Mouse (Mus musculus) midbrain, embryonic 10.5 days (tissue): ENCODE measurements around the gene 5730409E04Rik. TPM values are rescaled to one million over a fixed set of nuclear protein-coding genes. Genes with fewer than 3 reads are reported as not detected.

Source experiments
- DNase-seq: peaks from one replicate; pipeline ENCODE4 v3.0.0-alpha.2; 2017; ENCODE audit warnings: low spot score
- H3K27ac ChIP-seq: fragments of 300-500 bp; sonication (generic); replicated peaks from 2 replicates; pipeline ENCODE4 v1.5.1; 2016; ENCODE audit warnings: mild to moderate bottlenecking
- H3K27me3 ChIP-seq: fragments of 300-500 bp; sonication (generic); 2 replicates; pipeline ENCODE4 v1.6.1; 2016; ENCODE audit warnings: low read depth, mild to moderate bottlenecking; ENCODE audit not compliant: poor library complexity, severe bottlenecking
- H3K36me3 ChIP-seq: fragments of 300-500 bp; sonication (generic); 2 replicates; pipeline ENCODE4 v1.6.1; 2016; ENCODE audit warnings: mild to moderate bottlenecking, moderate library complexity
- H3K4me1 ChIP-seq: fragments of 300-500 bp; sonication (generic); 2 replicates; pipeline ENCODE4 v1.6.1; 2016
- H3K4me3 ChIP-seq: fragments of 300-500 bp; sonication (generic); 2 replicates; pipeline ENCODE4 v1.5.1; 2016; ENCODE audit warnings: mild to moderate bottlenecking, moderate library complexity
- H3K9me3 ChIP-seq: fragments of 300-500 bp; sonication (generic); replicated peaks from 2 replicates; pipeline ENCODE4 v1.6.1; 2016; ENCODE audit warnings: mild to moderate bottlenecking
- WGBS: fragments of 180-500 bp; shearing (Covaris S2); methylation state at CpG from one replicate; pipeline ENCODE4 v1.1.7; 2016; 5-methylcytosine and 5-hydroxymethylcytosine counted together
- polyA plus RNA-seq: library from polyadenylated mRNA; unstranded; fragments of >200 nt; fragmentation: Nextera tagmentation; extraction: Ambion mirVana; gene quantifications from 2 replicates; pipeline ENCODE4 v1.2.1, GENCODE M21; 2016

5730409E04Rik gene
- 1.0 and 1.4 TPM in 2 replicates for polyA plus RNA-seq

GRCm38 (mm10) chr4:126609606-126610181 is at the start of gene 5730409E04Rik:
5730409E04Rik (plus strand) TSS chr4:126609818.
- Histone ChIP-seq H3K27me3 (peaks cover 99% of the 10 kb centered on the region), H3K36me3 (no peaks in the 10 kb centered on the region), H3K27ac (peak within 1 kb of the TSS; percentile 84), H3K9me3 (no peaks in the 10 kb centered on the region), H3K4me3 (peak within 1 kb of the TSS; percentile 69), H3K4me1 (peaks cover 21% of the 10 kb centered on the region)
- 1% methylated on average over 48 of the region's 48 CpGs for WGBS
- DNase-seq, result peak; percentile 73

- Histone ChIP-seq H3K27me3 (no peaks in the 10 kb centered on the region), H3K36me3 (peaks cover 99% of the 10 kb centered on the region), H3K27ac (no peak overlapping the region), H3K9me3 (no peaks in the 10 kb centered on the region), H3K4me1 (no peaks in the 10 kb centered on the region), H3K4me3 (no peak overlapping the region)
- DNase-seq, result no peak
- WGBS, result 92% methylated on average over 6 of the region's 6 CpGs
Observed at GRCm38 (mm10) chr4:126563798-126564197, 45.8 kb upstream of the 5730409E04Rik start.

DNA sequence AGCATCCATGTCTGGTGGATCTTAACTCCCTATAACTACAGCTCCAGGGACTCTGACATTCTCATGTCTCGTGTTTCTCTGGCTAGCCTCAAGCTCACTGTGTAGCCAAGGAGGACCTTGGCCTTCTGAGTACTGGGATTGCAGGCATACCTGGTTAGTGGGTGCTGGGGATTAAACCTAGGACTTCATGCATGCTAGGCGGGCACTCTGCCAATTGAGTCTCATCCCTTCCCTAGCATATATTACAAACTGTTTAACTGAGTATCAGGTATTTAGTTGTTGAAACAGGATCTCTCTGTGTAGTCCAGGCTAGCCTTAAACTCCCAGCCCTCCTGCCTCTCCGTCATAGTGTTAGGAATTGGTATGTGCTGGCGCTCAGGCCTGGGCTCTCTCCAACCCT is 42.4 kb upstream of the 5730409E04Rik start:
- H3K4me1 ChIP-seq, result no peaks in the 10 kb centered on the region
- H3K4me3 ChIP-seq, result no peak overlapping the region
- H3K9me3 ChIP-seq, result no peaks in the 10 kb centered on the region
- WGBS, result 90% methylated on average over 4 of the region's 4 CpGs
- peaks cover 100% of the 10 kb centered on the region for H3K36me3 ChIP-seq
- DNase-seq, result no peak
- H3K27me3 ChIP-seq, result no peaks in the 10 kb centered on the region
- no peak overlapping the region for H3K27ac ChIP-seq

GRCm38 (mm10) chr4:126569783-126570182 is 39.8 kb upstream of the 5730409E04Rik start:
- H3K27me3 ChIP-seq, result no peaks in the 10 kb centered on the region
- WGBS, result 92% methylated on average over 3 of the region's 3 CpGs
- no peaks in the 10 kb centered on the region for H3K4me1 ChIP-seq
- no peak overlapping the region for H3K4me3 ChIP-seq
- no peak overlapping the region for H3K27ac ChIP-seq
- H3K36me3 ChIP-seq, result peaks cover 100% of the 10 kb centered on the region
- no peak for DNase-seq
- H3K9me3 ChIP-seq, result peaks cover 11% of the 10 kb centered on the region

DNA sequence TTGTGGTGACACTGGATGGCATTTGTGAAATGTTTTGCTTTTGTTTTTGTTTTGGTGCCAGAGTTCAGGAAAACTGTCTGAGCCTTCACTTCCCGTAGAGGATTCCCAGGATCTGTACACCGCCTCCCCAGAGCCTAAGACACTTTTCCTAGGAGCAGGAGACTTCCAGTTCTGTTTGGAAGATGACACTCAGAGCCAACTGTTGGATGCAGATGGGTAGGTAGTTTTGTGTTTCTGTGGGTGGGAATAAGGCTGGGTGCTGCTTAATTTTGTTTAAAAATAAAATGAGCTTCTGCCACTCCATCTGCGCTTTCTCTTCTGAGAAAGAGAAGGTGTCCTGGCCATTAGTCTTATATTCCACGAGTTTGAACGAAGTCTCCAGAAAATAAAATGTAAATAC is 33.3 kb upstream of the 5730409E04Rik start:
- Histone ChIP-seq H3K27me3 (no peaks in the 10 kb centered on the region), H3K36me3 (peaks cover 100% of the 10 kb centered on the region), H3K4me3 (no peak overlapping the region), H3K9me3 (peaks cover 11% of the 10 kb centered on the region), H3K27ac (no peak overlapping the region), H3K4me1 (no peaks in the 10 kb centered on the region)
- DNase-seq, result no peak
- WGBS, result 96% methylated on average over 5 of the region's 5 CpGs

DNA sequence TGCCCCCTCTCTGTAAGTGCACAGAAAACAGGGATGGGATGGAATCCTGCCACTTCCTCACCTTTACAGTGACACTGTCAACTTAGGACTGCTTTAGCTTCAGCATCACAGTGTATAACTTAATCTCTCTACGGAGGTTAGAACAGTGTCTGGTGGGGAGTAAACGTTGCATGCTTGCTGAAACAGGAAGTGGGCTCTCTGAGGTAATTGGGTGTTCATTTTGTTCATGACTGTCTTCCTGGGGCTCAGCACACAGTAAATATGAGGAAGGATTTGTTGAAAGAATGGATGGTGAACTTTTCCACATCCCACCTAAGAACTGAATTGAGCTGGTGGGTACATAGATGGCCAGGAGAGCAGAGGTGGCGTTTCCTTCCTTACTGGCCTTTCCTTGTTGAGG is 31.7 kb upstream of the 5730409E04Rik start:
- H3K27me3 ChIP-seq, result no peaks in the 10 kb centered on the region
- H3K27ac ChIP-seq, result no peak overlapping the region
- peaks cover 100% of the 10 kb centered on the region for H3K36me3 ChIP-seq
- DNase-seq, result no peak
- H3K4me3 ChIP-seq, result no peak overlapping the region
- 96% methylated on average over 3 of the region's 3 CpGs for WGBS
- H3K9me3 ChIP-seq, result peaks cover 11% of the 10 kb centered on the region
- H3K4me1 ChIP-seq, result no peaks in the 10 kb centered on the region

- Histone ChIP-seq H3K9me3 (peaks cover 8% of the 10 kb centered on the region), H3K4me1 (no peaks in the 10 kb centered on the region), H3K27ac (no peak overlapping the region), H3K27me3 (no peaks in the 10 kb centered on the region), H3K36me3 (peaks cover 100% of the 10 kb centered on the region), H3K4me3 (no peak overlapping the region)
- DNase-seq, result no peak
- WGBS, result 88% methylated on average over 2 of the region's 2 CpGs
Observed at GRCm38 (mm10) chr4:126579077-126579476, 30.5 kb upstream of the 5730409E04Rik start.

GRCm38 (mm10) chr4:126585739-126586138 is 23.9 kb upstream of the 5730409E04Rik start:
- no peak overlapping the region for H3K4me3 ChIP-seq
- H3K9me3 ChIP-seq, result peaks cover 5% of the 10 kb centered on the region; the same call in 1 of the 2 replicates
- no peaks in the 10 kb centered on the region for H3K4me1 ChIP-seq
- DNase-seq, result no peak
- H3K27ac ChIP-seq, result no peak overlapping the region
- H3K36me3 ChIP-seq, result peaks cover 98% of the 10 kb centered on the region
- no peaks in the 10 kb centered on the region for H3K27me3 ChIP-seq
- 94% methylated on average over 13 of the region's 13 CpGs for WGBS

DNA sequence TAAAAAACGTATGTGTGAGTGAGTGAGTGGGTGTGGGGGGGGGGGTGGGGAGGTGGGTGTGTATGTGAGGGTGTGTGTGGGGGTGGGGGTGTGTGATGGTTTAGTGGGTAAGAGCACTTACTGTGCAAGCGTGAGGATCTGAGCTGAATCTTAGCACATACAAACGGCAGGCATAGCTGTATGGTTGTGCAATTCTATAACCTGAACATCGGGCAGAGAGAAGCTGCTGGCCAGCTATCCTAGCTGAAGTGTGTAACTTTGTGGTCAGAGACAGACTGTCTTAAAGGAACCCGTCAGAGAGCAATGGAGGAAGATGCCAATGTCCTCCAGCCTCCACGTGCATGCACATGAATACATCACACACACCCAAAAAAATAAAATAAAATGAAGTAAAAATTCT is 17.6 kb upstream of the 5730409E04Rik start:
- no peaks in the 10 kb centered on the region; the same call in 1 of the 2 replicates for H3K9me3 ChIP-seq
- H3K27ac ChIP-seq, result no peak overlapping the region
- H3K4me3 ChIP-seq, result no peak overlapping the region
- no peaks in the 10 kb centered on the region for H3K4me1 ChIP-seq
- H3K36me3 ChIP-seq, result peaks cover 79% of the 10 kb centered on the region
- DNase-seq, result no peak
- peaks cover 10% of the 10 kb centered on the region for H3K27me3 ChIP-seq
- 93% methylated on average over 6 of the region's 6 CpGs for WGBS

DNA sequence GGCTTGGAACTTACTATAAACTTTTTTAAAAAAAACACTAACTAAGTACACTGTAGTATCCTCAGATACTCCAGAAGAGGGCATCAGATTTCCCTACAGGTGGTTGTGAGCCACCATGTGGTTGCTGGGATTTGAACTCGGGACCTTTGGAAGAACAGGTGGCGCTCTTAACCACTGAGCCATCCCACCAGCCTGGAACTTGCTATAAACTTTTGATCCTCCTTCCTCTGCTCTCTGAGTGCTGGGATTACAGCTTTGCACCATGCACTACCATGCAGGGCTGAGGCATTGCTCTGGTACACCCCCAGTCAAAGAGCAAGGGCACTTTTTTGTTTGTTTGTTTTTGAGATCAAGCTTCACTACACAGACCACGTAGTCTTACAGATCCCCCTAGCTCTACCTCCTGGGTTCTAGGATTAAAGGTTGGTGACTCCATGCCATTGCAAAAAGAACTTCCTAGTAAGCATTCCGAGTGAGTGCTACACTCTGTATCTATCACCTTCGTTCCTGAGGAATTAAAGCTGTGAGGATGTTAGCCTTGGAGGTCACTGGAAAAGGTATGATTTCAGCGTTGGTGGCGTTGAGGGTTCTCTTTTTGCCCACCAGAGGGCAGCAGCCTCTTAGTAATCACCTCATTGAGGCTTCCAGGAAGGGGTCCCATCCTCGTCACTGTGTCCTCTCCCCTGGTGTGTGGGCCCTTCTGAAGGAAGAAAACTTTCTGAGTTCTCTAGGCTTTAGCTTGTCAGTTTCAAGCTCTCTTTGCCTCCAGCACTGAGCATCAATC is 9.5 kb upstream of the 5730409E04Rik start:
- WGBS, result 33% methylated on average over 8 of the region's 8 CpGs
- Histone ChIP-seq H3K27me3 (peaks cover 92% of the 10 kb centered on the region), H3K36me3 (no peaks in the 10 kb centered on the region), H3K4me1 (peaks cover 32% of the 10 kb centered on the region), H3K4me3 (no peak overlapping the region), H3K9me3 (no peaks in the 10 kb centered on the region), H3K27ac (no peak overlapping the region)
- DNase-seq, result peak; percentile 70

GRCm38 (mm10) chr4:126601597-126602444 is 7.8 kb upstream of the 5730409E04Rik start:
- DNase-seq, result no peak
- Histone ChIP-seq H3K27ac (peak overlapping the region; percentile 23), H3K9me3 (no peaks in the 10 kb centered on the region), H3K27me3 (peaks cover 100% of the 10 kb centered on the region), H3K36me3 (no peaks in the 10 kb centered on the region), H3K4me3 (peak overlapping the region; percentile 27), H3K4me1 (peaks cover 32% of the 10 kb centered on the region)
- 23% methylated on average over 22 of the region's 22 CpGs for WGBS

DNA sequence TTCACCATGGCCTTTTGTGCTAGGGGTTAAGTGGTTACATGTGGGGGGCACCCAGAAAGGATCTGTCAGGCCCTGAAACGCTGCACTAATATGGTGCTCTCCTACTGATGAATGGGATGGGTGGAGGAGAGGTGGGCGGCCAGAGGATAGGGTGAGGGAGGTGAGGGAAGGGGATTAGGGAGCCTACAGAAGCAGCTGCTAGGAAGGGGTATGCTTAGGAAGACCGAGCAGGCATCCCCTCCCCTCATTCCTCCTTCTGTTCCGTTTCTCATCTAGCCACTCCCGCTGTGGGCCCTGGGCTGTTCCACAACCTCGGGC is 7.2 kb upstream of the 5730409E04Rik start:
- peaks cover 100% of the 10 kb centered on the region for H3K27me3 ChIP-seq

More for the DNA sequence above, 7.2 kb upstream of the 5730409E04Rik start:
- Histone ChIP-seq H3K9me3 (no peaks in the 10 kb centered on the region), H3K36me3 (no peaks in the 10 kb centered on the region), H3K4me3 (peak overlapping the region; percentile 27), H3K27ac (peak overlapping the region; percentile 23), H3K4me1 (peaks cover 32% of the 10 kb centered on the region)
- DNase-seq, result peak; percentile 85
- 1% methylated on average over 6 of the region's 6 CpGs for WGBS
